Mouse (Mus musculus) thymus, adult 2 months (tissue): ENCODE measurements around the gene Tmem238.

Experiments
- CTCF ChIP-seq: fragments of 200-500 bp; IDR thresholded peaks from 2 replicates; pipeline ENCODE4 v1.5.1; 2012; ENCODE audit warnings: mild to moderate bottlenecking, control low read depth, low read length, moderate library complexity, borderline replicate concordance; ENCODE audit not compliant: control insufficient read depth, poor library complexity, insufficient read depth; ENCODE audit errors: extremely low read depth
- POLR2A ChIP-seq: fragments of 200-500 bp; IDR thresholded peaks from 2 replicates; pipeline ENCODE4 v1.6.1; 2012; ENCODE audit warnings: mild to moderate bottlenecking, low read length, control low read depth, moderate library complexity; ENCODE audit not compliant: control insufficient read depth, poor library complexity, insufficient read depth; ENCODE audit errors: extremely low read depth

DNA sequence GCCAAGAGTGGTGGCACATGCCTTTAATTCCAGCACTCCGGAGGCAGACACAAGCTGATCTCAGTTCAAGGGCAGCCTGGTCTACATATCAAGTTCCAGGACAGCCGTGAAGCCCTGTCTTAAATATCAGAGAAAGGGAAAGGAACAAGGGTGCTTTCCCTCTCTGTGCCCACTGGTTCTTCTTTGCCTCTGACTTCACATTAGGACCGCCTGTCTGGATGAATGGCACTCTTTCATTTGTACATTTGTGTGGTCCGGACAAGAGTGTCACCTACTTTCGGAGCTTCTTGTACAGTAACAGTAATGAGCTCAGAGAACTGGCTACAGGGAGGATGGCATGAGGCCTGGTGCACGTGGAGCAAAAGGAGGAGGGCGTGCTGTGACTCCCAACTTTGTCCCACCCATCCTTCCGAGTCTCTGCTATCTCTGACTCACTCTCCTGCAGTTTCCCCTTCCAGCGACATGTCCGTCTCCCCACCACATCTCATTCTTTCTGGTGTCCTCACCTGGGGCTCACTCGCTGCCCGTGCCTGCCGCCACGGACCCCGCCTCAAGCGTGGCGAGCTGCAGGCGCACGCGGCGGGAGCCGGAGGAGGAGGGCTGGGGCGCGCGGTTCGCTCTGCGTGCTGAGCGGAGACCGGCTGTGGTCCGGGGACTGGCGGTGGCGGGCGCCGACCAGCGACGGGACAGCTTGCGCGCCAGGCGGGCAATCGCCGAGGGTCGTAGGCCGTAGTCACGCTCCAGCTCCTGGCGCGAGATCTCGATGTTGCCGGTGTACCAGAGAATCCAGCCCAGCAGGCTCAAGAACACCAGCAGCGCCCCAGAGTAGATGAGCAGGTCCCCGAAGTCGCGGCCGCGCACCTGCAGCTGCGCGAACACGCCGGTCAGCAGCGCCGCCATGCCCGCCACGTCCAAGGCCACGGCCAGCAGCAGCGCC lies 689 bp downstream of the Tmem238 start:
- no peak for TF ChIP-seq POLR2A
- no peak; the same call in 1 of the 2 replicates for TF ChIP-seq CTCF
